Mouse (Mus musculus) intestine, postnatal 0 days (tissue): ENCODE results near the gene Srd5a1. TPM values are rescaled to one million over a fixed set of nuclear protein-coding genes. Genes with fewer than 3 reads are reported as not detected.
"Not testable (repeated sequence)": the region's sequence is repeated elsewhere in the genome, so short reads cannot be mapped to it uniquely, and the experiment has no call there.

Experiments used
- ATAC-seq: fragments of 200-750 bp; cut with Nextera tagmentation; 2 replicates; pipeline ENCODE4 v1.8.0; 2017; ENCODE audit warnings: mild to moderate bottlenecking, moderate TSS enrichment, moderate library complexity
- H3K27ac ChIP-seq: fragments of 300-500 bp; sonication (generic); 2 replicates; pipeline ENCODE4 v1.5.1; 2014; ENCODE audit warnings: mild to moderate bottlenecking, low read depth, low read length, moderate library complexity
- H3K27me3 ChIP-seq: fragments of 300-500 bp; sonication (generic); replicated peaks from 2 replicates; pipeline ENCODE4 v1.6.1; 2014; ENCODE audit warnings: low read length, mixed read lengths; ENCODE audit not compliant: control insufficient read depth, insufficient read depth
- H3K36me3 ChIP-seq: fragments of 300-500 bp; sonication (generic); 2 replicates; pipeline ENCODE4 v1.6.1; 2014; ENCODE audit warnings: mild to moderate bottlenecking, moderate library complexity; ENCODE audit not compliant: control insufficient read depth, insufficient read depth
- H3K4me1 ChIP-seq: fragments of 300-500 bp; sonication (generic); replicated peaks from 2 replicates; pipeline ENCODE4 v1.6.1; 2014; ENCODE audit warnings: antibody characterized with exemption, low read length, mixed read lengths; ENCODE audit not compliant: control insufficient read depth, insufficient read depth
- H3K4me2 ChIP-seq: fragments of 300-500 bp; sonication (generic); replicated peaks from 2 replicates; pipeline ENCODE4 v1.6.1; 2014; ENCODE audit warnings: low read depth, mild to moderate bottlenecking, moderate library complexity
- H3K4me3 ChIP-seq: fragments of 300-500 bp; sonication (generic); 2 replicates; pipeline ENCODE4 v1.5.1; 2014; ENCODE audit warnings: low read depth, low read length
- H3K9ac ChIP-seq: fragments of 300-500 bp; sonication (generic); 2 replicates; pipeline ENCODE4 v1.6.1; 2014; ENCODE audit warnings: mild to moderate bottlenecking, low read depth, low read length
- H3K9me3 ChIP-seq: fragments of 300-500 bp; sonication (generic); 2 replicates; pipeline ENCODE4 v1.6.1; 2016; ENCODE audit warnings: mixed run types; ENCODE audit not compliant: control insufficient read depth
- CTCF ChIP-seq: sonication (generic); IDR thresholded peaks from 2 replicates; pipeline ENCODE4 v1.5.1; 2016; ENCODE audit warnings: low read depth, mild to moderate bottlenecking, control low read depth, antibody characterized with exemption, moderate library complexity
- WGBS: fragments of 180-500 bp; shearing (Covaris S2); extraction: QIAGEN DNeasy Blood & Tissue Kit; methylation state at CpG from one replicate; pipeline ENCODE4 v1.1.7; 2014; 5-methylcytosine and 5-hydroxymethylcytosine counted together
- polyA plus RNA-seq: library from polyadenylated mRNA; unstranded; fragments of >200 nt; fragmentation: Nextera tagmentation; extraction: Ambion mirVana; gene quantifications from 2 replicates; pipeline ENCODE4 v1.2.1, GENCODE M21; 2015

The Srd5a1 gene
- polyA plus RNA-seq, 1 experiment from 2014 or later = 8.6 TPM

- ATAC-seq = no peak
- Histone ChIP-seq H3K4me3 (no peak overlapping the region), H3K9me3 (no peaks in the 10 kb centered on the region), H3K4me2 (no peak overlapping the region), H3K9ac (no peak overlapping the region), H3K27ac (no peak overlapping the region), H3K27me3 (no peaks in the 10 kb centered on the region), H3K4me1 (0 out of 2 replicates have a peak, but pooled peaks cover 3% of the 10 kb centered on the region), H3K36me3 (no peaks in the 10 kb centered on the region)
- no peak for TF ChIP-seq CTCF
- 92% methylated on average over 16 of the region's 16 CpGs for whole genome bisulfite sequencing
Measured at GRCm38 (mm10) chr13:69577181-69577834, 33.9 kb downstream of the Srd5a1 start.

- Histone ChIP-seq H3K4me3 (no peak overlapping the region), H3K27ac (no peak overlapping the region), H3K9ac (no peak overlapping the region), H3K9me3 (no peaks in the 10 kb centered on the region), H3K27me3 (no peaks in the 10 kb centered on the region), H3K36me3 (no peaks in the 10 kb centered on the region), H3K4me2 (no peak overlapping the region), H3K4me1 (0 out of 2 replicates have a peak, but pooled peaks cover 3% of the 10 kb centered on the region)
- WGBS = 69% methylated on average over 11 of the region's 11 CpGs
- TF ChIP-seq CTCF = no peak
- no peak for ATAC-seq
Measured at GRCm38 (mm10) chr13:69576676-69577075, 34.6 kb downstream of the Srd5a1 start.

- ATAC-seq = no peak
- H3K36me3 ChIP-seq = no peaks in the 10 kb centered on the region
Measured at GRCm38 (mm10) chr13:69572594-69572993, 38.6 kb downstream of the Srd5a1 start.

GRCm38 (mm10) chr13:69569201-69569600, 42.0 kb downstream of the Srd5a1 start:
- Histone ChIP-seq H3K9me3 (no peaks in the 10 kb centered on the region), H3K27me3 (0 out of 2 replicates have a peak, but pooled peaks cover 4% of the 10 kb centered on the region), H3K4me1 (no peaks in the 10 kb centered on the region), H3K36me3 (no peaks in the 10 kb centered on the region), H3K4me3 (no peak overlapping the region), H3K4me2 (no peak overlapping the region), H3K27ac (no peak overlapping the region), H3K9ac (no peak overlapping the region)
- no peak for TF ChIP-seq CTCF
- ATAC-seq = peak; percentile 78
- 71% methylated on average over 9 of the region's 9 CpGs for WGBS

More at GRCm38 (mm10) chr13:69572594-69572993, 38.6 kb downstream of the Srd5a1 start:
- Histone ChIP-seq H3K4me1 (0 out of 2 replicates have a peak, but pooled peaks cover 3% of the 10 kb centered on the region), H3K27ac (no peak overlapping the region), H3K4me3 (no peak overlapping the region), H3K9ac (no peak overlapping the region), H3K27me3 (0 out of 2 replicates have a peak, but pooled peaks cover 4% of the 10 kb centered on the region), H3K9me3 (no peaks in the 10 kb centered on the region), H3K4me2 (no peak overlapping the region)
- TF ChIP-seq CTCF = no peak
- WGBS = 93% methylated on average over 3 of the region's 3 CpGs

GRCm38 (mm10) chr13:69565401-69565800, 45.8 kb downstream of the Srd5a1 start:
- not testable (repeated sequence) for H3K4me2 ChIP-seq, H3K36me3 ChIP-seq, H3K9me3 ChIP-seq, H3K4me1 ChIP-seq, ATAC-seq, H3K4me3 ChIP-seq, H3K27ac ChIP-seq, H3K27me3 ChIP-seq, H3K9ac ChIP-seq
- WGBS = 95% methylated on average over 4 of the region's 4 CpGs

- H3K9me3 ChIP-seq = no peaks in the 10 kb centered on the region
- 0 out of 2 replicates have a peak, but pooled peaks cover 5% of the 10 kb centered on the region for H3K4me1 ChIP-seq
- no peaks in the 10 kb centered on the region for H3K36me3 ChIP-seq
- peak overlapping the region; percentile 53; the same call in 1 of the 2 replicates for H3K4me2 ChIP-seq
- H3K27ac ChIP-seq = 0 out of 2 replicates have a peak overlapping the region, but pooled peaks have one; percentile 50
- no peak overlapping the region for H3K9ac ChIP-seq
- ATAC-seq = peak; percentile 22
- no peak overlapping the region for H3K4me3 ChIP-seq
- H3K27me3 ChIP-seq = peaks cover 4% of the 10 kb centered on the region; the same call in 1 of the 2 replicates
- no peak for TF ChIP-seq CTCF
Measured at GRCm38 (mm10) chr13:69564573-69564972, 46.7 kb downstream of the Srd5a1 start.
